Mouse (Mus musculus) liver, embryonic 16.5 days (tissue): ENCODE measurements around the gene H2al1k. TPM values are rescaled to one million over a fixed set of nuclear protein-coding genes. Genes with fewer than 3 reads are reported as not detected.
"Not testable (repeated sequence)": the region's sequence is repeated elsewhere in the genome, so short reads cannot be mapped to it uniquely, and the experiment has no call there.

Experiments used
- ATAC-seq: fragments of 200-750 bp; cut with Nextera tagmentation; 2 replicates; pipeline ENCODE4 v1.8.0; 2017; ENCODE audit warnings: low read depth, mild to moderate bottlenecking, moderate number of reproducible peaks, moderate library complexity
- H3K27ac ChIP-seq: fragments of 300-500 bp; sonication (generic); 2 replicates; pipeline ENCODE4 v1.5.1; 2014; ENCODE audit warnings: mild to moderate bottlenecking, low read length
- H3K27me3 ChIP-seq: fragments of 300-500 bp; sonication (generic); 2 replicates; pipeline ENCODE4 v1.6.1; 2014; ENCODE audit warnings: low read depth, low read length, mixed read lengths; ENCODE audit not compliant: control insufficient read depth, insufficient read depth
- H3K36me3 ChIP-seq: fragments of 300-500 bp; sonication (generic); 2 replicates; pipeline ENCODE4 v1.6.1; 2014; ENCODE audit warnings: mild to moderate bottlenecking; ENCODE audit not compliant: control insufficient read depth, insufficient read depth
- H3K4me1 ChIP-seq: fragments of 300-500 bp; sonication (generic); 2 replicates; pipeline ENCODE4 v1.6.1; 2014; ENCODE audit warnings: low read depth, low read length, mixed read lengths; ENCODE audit not compliant: control insufficient read depth
- H3K4me2 ChIP-seq: fragments of 300-500 bp; sonication (generic); 2 replicates; pipeline ENCODE4 v1.6.1; 2014; ENCODE audit warnings: low read depth, low read length, mixed read lengths
- H3K4me3 ChIP-seq: fragments of 300-500 bp; sonication (generic); 2 replicates; pipeline ENCODE4 v1.5.1; 2014; ENCODE audit warnings: low read depth, mild to moderate bottlenecking, low read length
- H3K9ac ChIP-seq: fragments of 300-500 bp; sonication (generic); 2 replicates; pipeline ENCODE4 v1.6.1; 2014; ENCODE audit warnings: low read depth, low read length
- H3K9me3 ChIP-seq: fragments of 300-500 bp; sonication (generic); replicated peaks from 2 replicates; pipeline ENCODE4 v1.6.1; 2016; ENCODE audit warnings: low read length; ENCODE audit not compliant: control insufficient read depth
- polyA plus RNA-seq: library from polyadenylated mRNA; unstranded; fragments of >200 nt; fragmentation: Nextera tagmentation; extraction: Ambion mirVana; gene quantifications from 2 replicates; pipeline ENCODE4 v1.2.1, GENCODE M21; 2015

H2al1k gene
- polyA plus RNA-seq, 1 experiment from 2014 or later = not detected

DNA sequence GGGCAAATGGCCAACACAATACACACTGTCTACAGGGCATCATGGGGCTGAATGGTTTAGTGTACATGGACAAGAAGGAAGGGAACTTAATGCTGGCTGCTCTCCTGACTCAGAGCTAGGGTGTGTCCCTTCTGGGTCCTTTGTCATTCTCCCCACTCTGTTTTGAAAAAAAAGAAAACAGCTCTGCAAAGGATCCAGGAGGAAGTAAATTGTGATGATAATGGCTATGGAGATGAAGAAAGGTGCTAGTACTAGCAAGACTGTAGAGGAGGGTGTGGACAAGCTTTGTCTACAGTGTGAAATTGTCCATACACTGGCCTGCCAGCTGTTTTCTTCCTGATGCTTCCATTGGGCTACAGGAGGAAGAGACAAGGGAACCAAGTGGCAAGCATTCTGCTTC lies 25.5 kb downstream of the H2al1k start:
- H3K4me2 ChIP-seq, H3K9ac ChIP-seq, H3K36me3 ChIP-seq, H3K27me3 ChIP-seq, H3K27ac ChIP-seq, H3K4me3 ChIP-seq, H3K9me3 ChIP-seq, H3K4me1 ChIP-seq, ATAC-seq: not testable (repeated sequence)

Other genes starting within 250 kb of the H2al1k start
- not detected in 2 replicates for gene 4930402K13Rik, start 246.1 kb upstream of the H2al1k start, polyA plus RNA-seq
- 0.19 and 0.33 TPM in 2 replicates for gene Lancl3, start 150.7 kb upstream of the H2al1k start, polyA plus RNA-seq
- 3.4 and 3.8 TPM in 2 replicates for gene Gm14862, start 93.7 kb upstream of the H2al1k start, polyA plus RNA-seq
- 25.2 and 26.2 TPM in 2 replicates for gene Xk, start 77.9 kb upstream of the H2al1k start, polyA plus RNA-seq
- 2.2 and 2.3 TPM in 2 replicates for gene H2al1m, start 66.9 kb upstream of the H2al1k start, polyA plus RNA-seq
- 17.9 and 19.6 TPM in 2 replicates for gene Cybb, start 137.1 kb downstream of the H2al1k start, polyA plus RNA-seq
- gene H2al1o, start 221.8 kb downstream of the H2al1k start, polyA plus RNA-seq = not detected in 2 replicates